Mouse (Mus musculus): ENCODE results near the gene Galnt6. TPM values are rescaled to one million over a fixed set of nuclear protein-coding genes. Genes with fewer than 3 reads are reported as not detected.

The Galnt6 gene
- polyA plus RNA-seq, 1 experiment = not detected

DNA sequence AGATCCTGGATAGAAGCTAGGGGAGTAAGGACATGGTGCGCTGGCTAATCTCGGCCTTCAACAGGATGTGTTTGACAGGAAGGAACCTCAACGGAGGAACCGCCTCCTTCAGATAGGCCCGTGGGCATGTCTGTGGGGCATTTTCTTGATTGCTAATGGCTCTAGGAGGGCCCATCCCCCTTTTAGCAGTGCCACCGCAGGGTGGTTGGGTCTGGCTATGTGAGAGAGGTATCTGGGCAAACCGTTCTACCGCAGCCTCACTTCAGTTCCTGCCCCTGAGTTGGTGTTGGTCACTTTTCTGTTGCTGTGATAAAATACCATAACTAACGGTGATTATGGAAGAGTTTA, 6.8 kb upstream of the Galnt6 start:
- TF ChIP-seq GATA1 (IDR thresholded peaks at IDR 0.05; ENCODE audit: low read length) = no peak

DNA sequence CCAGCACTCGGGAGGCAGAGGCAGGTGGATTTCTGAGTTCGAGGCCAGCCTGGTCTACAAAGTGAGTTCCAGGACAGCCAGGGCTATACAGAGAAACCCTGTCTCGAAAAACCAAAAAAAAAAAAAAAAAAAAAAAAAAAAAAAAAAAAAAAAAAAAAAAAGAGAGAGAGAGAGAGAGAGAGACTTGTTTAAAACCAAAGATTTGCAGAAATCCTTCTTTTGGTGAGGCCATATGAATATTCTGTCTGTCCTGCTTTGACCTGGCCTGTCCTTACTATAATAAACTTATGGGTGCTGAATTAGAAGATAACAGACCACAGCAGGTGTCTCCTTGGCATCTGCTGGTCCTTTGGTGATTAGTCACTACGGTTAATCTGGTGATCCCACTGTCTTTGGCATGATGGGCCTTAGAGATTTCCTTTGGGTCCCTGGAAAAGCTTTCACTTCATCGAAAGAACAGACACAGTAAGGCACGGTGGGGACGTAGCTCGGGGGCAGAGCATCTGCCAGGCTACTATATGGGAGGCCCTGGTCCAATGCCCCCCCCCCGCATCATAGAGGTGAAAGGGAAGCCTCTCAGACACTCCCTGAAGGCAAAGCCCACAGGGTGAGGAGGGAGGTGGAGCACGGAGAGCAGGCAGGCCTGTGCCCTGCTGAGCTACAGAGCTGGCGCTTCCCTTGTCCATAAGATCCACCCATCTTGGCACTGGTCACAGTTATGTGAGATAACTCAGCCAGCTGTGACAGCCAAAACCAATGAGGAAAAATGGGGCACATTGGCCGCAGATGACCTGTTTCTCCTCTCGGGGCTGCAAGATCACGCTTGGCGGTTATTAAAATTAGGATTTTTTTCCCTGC, 6.1 kb upstream of the Galnt6 start:
- no peak for TF ChIP-seq GATA1 (IDR thresholded peaks at IDR 0.05; ENCODE audit: low read length)

DNA sequence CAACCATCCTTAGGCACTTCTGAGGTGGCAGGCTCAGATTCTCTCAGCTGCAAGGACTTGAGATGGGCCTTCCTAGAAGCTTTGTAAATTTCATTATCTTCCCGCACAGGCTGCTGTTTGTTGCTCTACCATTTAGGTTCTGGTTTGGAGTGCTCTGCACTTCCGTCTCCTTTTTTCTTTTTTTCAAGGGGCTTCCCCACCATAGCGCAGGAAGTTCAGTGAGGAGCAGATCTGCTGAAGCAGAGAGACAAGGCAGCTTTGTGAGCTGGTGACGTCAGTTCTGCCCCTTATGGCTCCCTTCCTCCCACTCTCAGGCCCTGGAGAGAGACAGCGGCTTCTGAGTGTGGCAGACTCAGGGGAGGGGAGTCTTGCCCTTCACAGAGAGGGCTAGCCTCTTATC, 3.4 kb upstream of the Galnt6 start:
- TF ChIP-seq GATA1 (IDR thresholded peaks at IDR 0.05; ENCODE audit: low read length) = no peak

DNA sequence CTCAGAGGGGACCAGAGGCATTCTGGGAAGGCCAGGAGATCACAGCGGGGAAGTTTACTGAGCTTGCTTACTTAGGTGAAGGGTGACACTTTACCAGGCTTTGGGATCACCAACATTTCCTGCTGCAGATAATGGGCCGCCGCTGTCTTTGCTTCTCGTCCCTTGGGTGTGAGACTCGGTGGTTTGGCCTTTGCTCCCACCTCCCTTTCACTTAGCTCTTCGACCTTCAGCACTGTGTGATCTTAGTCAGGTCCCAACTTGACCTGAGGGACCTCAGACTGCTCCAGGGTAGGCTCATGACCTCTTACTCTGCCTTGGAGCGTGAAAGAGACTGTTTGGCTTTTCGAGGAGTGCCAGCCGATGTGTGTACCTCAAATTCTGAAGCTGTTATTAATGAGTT, 1.9 kb upstream of the Galnt6 start:
- TF ChIP-seq GATA1 (IDR thresholded peaks at IDR 0.05; ENCODE audit: low read length) = no peak

DNA sequence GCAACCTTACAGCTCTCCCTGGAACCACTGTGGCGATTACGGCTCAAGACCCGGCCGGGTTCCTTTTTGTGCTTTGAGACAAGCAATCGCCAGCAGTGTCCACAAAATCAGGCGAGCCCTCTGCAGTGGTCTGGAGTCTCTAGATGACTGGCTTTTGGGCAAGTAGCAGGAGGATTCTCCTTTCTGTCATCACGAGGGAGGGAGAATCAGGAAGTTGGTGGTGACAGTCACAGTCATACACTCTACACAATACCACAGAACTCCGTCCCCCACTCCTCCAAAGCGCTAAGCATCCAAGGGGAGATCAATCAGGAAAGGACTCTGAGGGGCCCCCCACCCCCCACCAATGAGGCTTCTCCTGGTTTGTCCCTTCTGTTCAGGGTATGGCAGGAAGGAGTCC, 590 bp downstream of the Galnt6 start:
- no peak for TF ChIP-seq GATA1 (IDR thresholded peaks at IDR 0.05; ENCODE audit: low read length)

DNA sequence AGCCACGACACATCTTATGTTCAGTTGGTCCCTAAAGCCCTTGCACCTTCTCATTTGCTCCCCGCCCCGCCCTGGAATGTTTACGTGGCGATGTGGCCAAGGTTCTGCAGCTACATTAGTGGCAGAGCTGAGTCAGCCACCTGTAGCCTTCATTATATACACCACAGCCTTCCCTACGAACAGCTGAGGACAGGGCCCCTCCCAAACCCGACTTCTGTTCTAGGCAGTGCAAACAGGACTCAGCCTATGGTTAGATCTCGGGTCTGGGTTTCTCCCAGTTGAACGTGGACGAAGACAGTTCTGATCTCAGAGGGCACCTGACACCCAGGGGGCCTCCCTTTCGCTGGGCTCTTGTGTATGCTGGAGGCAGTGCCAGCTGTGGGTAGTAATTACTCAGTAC, 1.3 kb downstream of the Galnt6 start:
- no peak for TF ChIP-seq GATA1 (IDR thresholded peaks at IDR 0.05; ENCODE audit: low read length)

DNA sequence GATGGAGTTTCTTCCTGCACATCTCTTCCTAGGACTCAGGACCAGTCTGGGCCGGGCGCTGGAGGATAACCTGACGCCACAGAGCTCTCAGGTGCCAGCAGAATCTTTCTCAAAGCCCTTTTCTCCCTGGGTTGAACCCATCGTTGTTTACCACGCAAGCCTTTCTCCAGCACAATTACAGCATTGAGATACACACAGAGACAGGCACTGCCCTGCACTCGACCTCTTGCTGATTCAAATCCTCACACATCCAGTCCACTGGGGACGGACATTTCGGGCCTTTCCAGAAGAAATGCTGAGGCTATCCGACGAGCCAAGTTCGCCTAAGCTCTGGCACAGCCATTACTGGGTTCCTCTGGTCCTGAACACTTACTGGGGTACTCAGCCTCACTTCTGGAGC, 2.5 kb downstream of the Galnt6 start:
- TF ChIP-seq GATA1 (IDR thresholded peaks at IDR 0.05; ENCODE audit: low read length) = no peak

DNA sequence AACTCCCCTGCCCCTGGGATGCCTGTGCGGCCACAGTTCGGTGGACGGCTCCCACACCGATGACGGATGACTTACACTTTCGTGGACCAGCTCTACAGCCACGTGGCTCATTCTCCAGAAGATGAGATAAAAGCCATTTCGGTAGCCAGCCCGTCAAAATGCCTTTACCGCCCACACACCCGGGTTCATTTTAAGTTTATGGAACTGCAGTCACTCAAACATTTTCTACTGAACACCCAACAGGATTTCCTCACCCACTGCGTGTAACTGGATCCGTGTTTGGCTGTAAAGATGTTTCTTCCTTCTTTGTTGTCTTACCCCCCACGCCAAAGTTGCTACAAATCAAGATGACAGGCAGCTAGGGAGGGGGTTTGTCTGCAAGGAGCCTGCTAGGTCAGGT, 5.7 kb downstream of the Galnt6 start:
- no peak for TF ChIP-seq GATA1 (IDR thresholded peaks at IDR 0.05; ENCODE audit: low read length)

DNA sequence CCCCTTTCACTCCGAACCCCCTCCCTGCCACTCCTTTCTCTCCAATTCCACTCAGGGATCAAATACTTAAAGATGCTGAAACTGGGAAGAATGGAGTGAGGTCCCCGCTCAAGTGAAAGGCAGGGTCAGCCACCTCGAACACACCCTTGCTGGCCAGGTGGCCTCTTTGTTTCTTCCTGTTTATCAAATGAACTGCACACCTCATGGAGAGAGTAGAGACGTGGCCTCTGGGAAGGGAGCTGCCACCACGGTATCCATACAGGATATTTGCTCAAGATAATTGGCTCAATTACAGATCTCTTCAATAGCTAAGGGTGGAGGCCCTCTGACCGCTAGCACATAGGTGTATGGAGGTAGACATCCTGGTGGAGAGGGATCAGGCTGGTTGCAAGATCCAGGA, 6.6 kb downstream of the Galnt6 start:
- no peak for TF ChIP-seq GATA1 (IDR thresholded peaks at IDR 0.05; ENCODE audit: low read length)

DNA sequence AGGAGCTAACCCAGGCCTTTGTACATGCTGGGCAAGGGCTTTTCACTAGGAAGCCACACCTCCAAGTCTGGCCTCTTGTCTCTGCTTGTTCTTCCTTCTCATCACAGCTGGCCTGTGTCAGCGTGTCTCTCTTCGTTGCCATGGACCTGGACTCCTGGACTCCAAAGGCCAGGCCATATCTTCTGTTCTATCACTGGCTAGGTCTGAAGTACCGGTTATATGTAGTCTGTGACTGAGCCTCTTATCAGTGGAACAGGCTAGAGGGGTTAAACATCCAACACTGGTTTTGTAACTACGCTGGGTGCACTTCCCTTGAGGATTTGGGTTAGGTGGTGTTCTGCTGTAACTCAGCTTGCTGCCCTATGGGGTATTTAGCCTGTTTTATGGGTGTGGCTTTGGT, 7.2 kb downstream of the Galnt6 start:
- no peak for TF ChIP-seq GATA1 (IDR thresholded peaks at IDR 0.05; ENCODE audit: low read length)

DNA sequence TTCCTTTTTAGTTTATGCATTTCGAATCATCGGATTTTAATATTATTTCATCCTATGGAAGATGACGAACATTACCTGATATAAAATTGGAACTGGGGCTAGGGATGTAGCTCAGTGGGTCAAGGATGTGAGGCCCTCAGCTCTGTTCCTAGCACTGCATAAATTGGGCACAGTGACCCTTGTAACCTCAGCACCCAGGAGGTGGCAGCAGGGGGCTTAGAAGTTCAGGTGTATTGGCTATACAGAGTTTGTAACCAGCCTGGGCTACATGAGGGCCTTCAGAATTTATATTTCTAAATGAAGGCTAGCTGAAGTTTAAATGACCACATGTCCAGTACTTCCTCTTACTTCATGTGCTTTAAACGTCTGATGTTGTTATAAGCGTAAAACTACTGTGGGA, 7.7 kb downstream of the Galnt6 start:
- no peak for TF ChIP-seq GATA1 (IDR thresholded peaks at IDR 0.05; ENCODE audit: low read length)

DNA sequence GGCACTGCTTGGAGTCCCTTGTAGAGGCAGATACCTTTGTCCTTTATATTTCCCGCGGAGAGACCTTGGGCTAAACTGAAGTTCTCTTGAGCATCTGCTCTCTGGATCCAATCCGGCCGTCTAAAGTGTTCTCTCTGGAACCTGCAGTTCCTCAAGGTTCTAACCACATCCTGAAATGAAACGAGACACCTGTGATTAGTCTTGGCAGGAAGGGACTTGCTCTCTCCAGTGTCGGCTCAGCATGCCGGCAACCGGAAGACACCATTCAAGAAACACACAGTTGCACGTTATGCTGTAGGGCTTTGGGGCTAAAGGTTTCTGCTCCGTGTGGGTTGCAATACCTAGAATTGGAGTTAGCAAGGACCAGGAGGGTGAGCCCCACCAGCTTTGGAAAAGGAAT, 9.1 kb downstream of the Galnt6 start:
- TF ChIP-seq GATA1 (IDR thresholded peaks at IDR 0.05; ENCODE audit: low read length) = no peak

DNA sequence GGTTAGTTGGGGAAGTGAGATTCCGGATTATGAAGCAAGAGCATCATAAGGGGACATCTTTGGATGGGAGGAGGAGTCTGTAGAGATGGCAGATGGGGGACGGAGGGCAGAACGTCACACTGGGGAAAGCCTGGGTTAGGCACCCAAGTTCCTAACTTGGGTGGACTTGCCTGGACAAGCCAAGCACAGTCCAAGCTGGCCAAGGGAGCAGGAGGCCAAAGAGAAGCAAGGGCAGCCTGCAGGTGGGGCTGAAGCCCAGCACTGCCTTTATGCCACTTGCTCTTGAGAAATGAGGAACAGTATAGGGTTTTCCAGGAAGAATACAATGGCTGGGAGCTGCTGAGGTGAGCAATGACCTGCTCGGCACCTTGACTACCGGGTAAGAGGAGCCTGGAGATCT, 10.0 kb downstream of the Galnt6 start:
- no peak for TF ChIP-seq GATA1 (IDR thresholded peaks at IDR 0.05; ENCODE audit: low read length)

DNA sequence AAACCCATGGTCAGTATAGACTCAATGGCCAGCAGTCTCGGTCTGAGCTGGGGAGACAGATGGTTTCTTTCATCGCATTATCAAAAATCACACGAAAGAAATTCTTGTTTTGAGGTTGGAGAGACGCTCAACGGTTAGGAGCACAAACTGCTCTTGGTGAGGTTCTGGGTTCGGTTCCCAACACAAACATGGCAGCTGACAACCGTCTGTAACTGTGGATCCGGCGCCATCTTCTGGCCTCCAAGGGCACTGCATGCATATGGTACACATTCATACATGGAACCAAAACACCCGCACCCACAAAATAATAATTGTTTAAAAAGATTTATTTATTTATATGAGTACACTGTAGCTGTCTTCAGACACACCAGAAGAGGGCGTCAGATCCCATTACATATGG, 10.6 kb downstream of the Galnt6 start:
- no peak for TF ChIP-seq GATA1 (IDR thresholded peaks at IDR 0.05; ENCODE audit: low read length)

DNA sequence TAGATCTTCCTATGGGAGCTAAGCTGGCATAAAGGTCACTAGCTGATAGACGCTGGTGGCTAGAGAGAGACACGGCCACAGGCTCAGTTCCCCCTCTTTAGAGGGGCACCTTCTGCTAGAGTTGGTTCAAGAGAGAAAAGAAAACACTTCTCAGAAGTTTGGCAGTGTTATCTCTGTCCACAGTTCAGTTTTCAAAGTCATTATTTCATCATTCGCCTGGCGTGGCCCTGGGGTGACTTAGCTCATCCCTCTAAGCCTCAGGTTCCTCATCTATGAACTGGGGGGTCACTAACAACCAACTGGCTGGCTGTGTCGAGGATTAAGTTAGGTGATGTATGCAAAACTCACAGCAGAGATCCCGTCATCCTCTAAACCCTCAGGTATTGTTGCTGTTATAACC, 11.2 kb downstream of the Galnt6 start:
- no peak for TF ChIP-seq GATA1 (IDR thresholded peaks at IDR 0.05; ENCODE audit: low read length)

DNA sequence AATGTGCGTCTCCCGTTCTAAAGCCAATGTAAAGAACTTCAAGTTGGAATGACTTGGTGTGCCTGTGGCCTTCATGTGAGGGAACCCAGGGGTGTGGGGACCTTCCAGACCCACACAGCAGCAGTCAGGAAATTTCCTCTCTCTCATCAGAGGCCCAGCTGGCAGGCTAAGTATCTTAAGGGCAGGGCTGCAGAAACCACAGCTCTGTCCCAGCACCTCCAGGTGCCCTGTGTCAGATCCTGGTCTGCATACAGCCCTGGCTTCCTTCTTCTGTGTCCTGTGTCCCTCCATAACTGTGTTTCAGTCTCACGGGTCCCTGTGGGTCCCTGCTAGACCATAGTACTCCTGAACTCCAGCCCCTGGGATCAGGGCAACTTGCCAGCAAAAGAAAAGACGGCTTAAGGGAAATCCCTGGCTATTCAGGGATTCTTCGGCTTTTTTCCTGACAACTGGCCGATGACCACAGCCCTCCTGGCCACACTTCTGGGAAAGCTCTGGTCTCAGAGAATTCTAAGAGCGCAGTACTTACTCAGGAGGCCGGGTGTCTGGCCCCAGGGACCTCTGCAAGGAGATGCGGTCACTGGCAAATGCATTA, 13.7 kb downstream of the Galnt6 start:
- TF ChIP-seq GATA1 (IDR thresholded peaks at IDR 0.05; ENCODE audit: low read length) = no peak

DNA sequence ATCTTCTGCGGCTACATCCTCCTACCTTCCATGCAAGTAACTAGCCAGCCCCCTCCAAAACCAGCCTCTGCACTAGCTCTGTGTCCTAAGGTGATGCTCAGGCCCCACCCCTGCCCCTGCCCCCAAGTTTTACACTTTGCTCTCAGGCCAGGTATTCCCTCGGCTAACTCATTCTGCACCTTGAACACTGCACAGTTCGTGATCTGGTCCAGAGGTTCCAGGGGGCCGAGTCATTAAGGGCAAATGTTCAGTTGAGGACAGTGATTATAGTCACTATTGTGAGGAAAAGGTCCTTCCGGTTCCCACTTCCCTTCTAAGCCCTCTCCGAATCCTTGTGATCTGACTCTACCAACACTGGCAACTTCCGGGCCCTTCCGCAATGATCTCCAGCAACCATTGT, 14.7 kb downstream of the Galnt6 start:
- TF ChIP-seq GATA1 (IDR thresholded peaks at IDR 0.05; ENCODE audit: low read length) = no peak

Data from G1E-ER4 (cell line).